Mouse (Mus musculus) thymus, postnatal 0 days (tissue): ENCODE measurements around the gene Obox1. TPM values are rescaled to one million over a fixed set of nuclear protein-coding genes. Genes with fewer than 3 reads are reported as not detected.
"Not testable (repeated sequence)": the region's sequence is repeated elsewhere in the genome, so short reads cannot be mapped to it uniquely, and the experiment has no call there.

Experiments
- DNase-seq: peaks from one replicate; pipeline ENCODE4 v3.0.0-alpha.2; 2015; ENCODE audit warnings: low spot score
- polyA plus RNA-seq: library from polyadenylated mRNA; unstranded; fragments of >200 nt; fragmentation: Nextera tagmentation; extraction: Ambion mirVana; gene quantifications from 2 replicates; pipeline ENCODE4 v1.2.1, GENCODE M21; 2015

The Obox1 gene
- polyA plus RNA-seq = not detected in 2 replicates

GRCm38 (mm10) chr7:15388421-15388998 lies at the start of gene Obox1, which contains the start of gene Obox2:
Gene Obox1, plus strand, starts transcription at chr7:15388948.
Gene Obox2, plus strand, starts transcription at chr7:15388721.
- DNase-seq = not testable (repeated sequence)

- DNase-seq = not testable (repeated sequence)
Observed at GRCm38 (mm10) chr7:15399147-15399874, 10.6 kb downstream of the Obox1 start.

- DNase-seq = not testable (repeated sequence)
Observed at GRCm38 (mm10) chr7:15406816-15407215, 18.1 kb downstream of the Obox1 start.

GRCm38 (mm10) chr7:15418046-15418445 lies 29.3 kb downstream of the Obox1 start:
- DNase-seq = not testable (repeated sequence)

- DNase-seq = not testable (repeated sequence)
Observed at GRCm38 (mm10) chr7:15425537-15425936, 36.8 kb downstream of the Obox1 start.

- not testable (repeated sequence) for DNase-seq
Observed at GRCm38 (mm10) chr7:15509411-15509810, 120.7 kb downstream of the Obox1 start.

Other genes starting within 250 kb of the Obox1 start
- gene Obox2, start 227 bp upstream of the Obox1 start, polyA plus RNA-seq = not detected in 2 replicates